Mouse (Mus musculus) heart, embryonic 13.5 days (tissue): Measurements from ENCODE around the gene Arfip1. TPM values are rescaled to one million over a fixed set of nuclear protein-coding genes. Genes with fewer than 3 reads are reported as not detected.

Experiments used
- ATAC-seq: fragments of 200-750 bp; cut with Nextera tagmentation; 2 replicates; pipeline ENCODE4 v1.8.0; 2017; ENCODE audit warnings: moderate TSS enrichment; ENCODE audit not compliant: insufficient number of reproducible peaks, low FRiP score, low TSS enrichment; ENCODE audit errors: extremely low read depth
- H3K27ac ChIP-seq: fragments of 300-500 bp; sonication (generic); replicated peaks from 2 replicates; pipeline ENCODE4 v1.5.1; 2015; ENCODE audit warnings: moderate library complexity, mild to moderate bottlenecking, inconsistent platforms
- H3K27me3 ChIP-seq: fragments of 300-500 bp; sonication (generic); replicated peaks from 2 replicates; pipeline ENCODE4 v1.6.1; 2015; ENCODE audit warnings: mild to moderate bottlenecking, inconsistent platforms
- H3K36me3 ChIP-seq: fragments of 300-500 bp; sonication (generic); 2 replicates; pipeline ENCODE4 v1.6.1; 2015; ENCODE audit warnings: mild to moderate bottlenecking, inconsistent platforms
- H3K4me1 ChIP-seq: fragments of 300-500 bp; sonication (generic); 2 replicates; pipeline ENCODE4 v1.6.1; 2015; ENCODE audit warnings: inconsistent platforms
- H3K4me2 ChIP-seq: fragments of 300-500 bp; sonication (generic); 2 replicates; pipeline ENCODE4 v1.6.1; 2015; ENCODE audit warnings: inconsistent platforms, mild to moderate bottlenecking, moderate library complexity
- H3K4me3 ChIP-seq: fragments of 300-500 bp; sonication (generic); 2 replicates; pipeline ENCODE4 v1.5.1; 2015; ENCODE audit warnings: moderate library complexity, mild to moderate bottlenecking, inconsistent platforms
- H3K9ac ChIP-seq: fragments of 300-500 bp; sonication (generic); 2 replicates; pipeline ENCODE4 v1.6.1; 2015; ENCODE audit warnings: inconsistent platforms, mild to moderate bottlenecking, moderate library complexity
- H3K9me3 ChIP-seq: fragments of 300-500 bp; sonication (generic); 2 replicates; pipeline ENCODE4 v1.6.1; 2016; ENCODE audit warnings: inconsistent platforms
- WGBS: fragments of 180-500 bp; shearing (Covaris S2); methylation state at CpG from one replicate; pipeline ENCODE4 v1.1.7; 2015; ENCODE audit warnings: mixed read lengths; 5-methylcytosine and 5-hydroxymethylcytosine counted together
- polyA plus RNA-seq: library from polyadenylated mRNA; unstranded; fragments of >200 nt; fragmentation: Nextera tagmentation; extraction: Ambion mirVana; gene quantifications from 2 replicates; pipeline ENCODE4 v1.2.1, GENCODE M21; 2015

Arfip1 gene
- 42.5 and 47.2 TPM in 2 replicates for polyA plus RNA-seq

- WGBS: under 1% methylated on average over 68 of the region's 70 CpGs
- H3K27ac ChIP-seq: peak within 1 kb of the TSS; percentile 98
- no peaks in the 10 kb centered on the region for H3K27me3 ChIP-seq
- peaks cover 78% of the 10 kb centered on the region for H3K4me1 ChIP-seq
- H3K4me2 ChIP-seq: peak within 1 kb of the TSS; percentile 90
- peak; percentile 92 for ATAC-seq
- H3K9me3 ChIP-seq: no peaks in the 10 kb centered on the region
- H3K9ac ChIP-seq: peak within 1 kb of the TSS; percentile 93
- no peaks in the 10 kb centered on the region for H3K36me3 ChIP-seq
- peak within 1 kb of the TSS; percentile 86 for H3K4me3 ChIP-seq
Measured at GRCm38 (mm10) chr3:84582023-84582912, at the start of gene Arfip1. Arfip1 (minus strand) TSS chr3:84582625.

DNA sequence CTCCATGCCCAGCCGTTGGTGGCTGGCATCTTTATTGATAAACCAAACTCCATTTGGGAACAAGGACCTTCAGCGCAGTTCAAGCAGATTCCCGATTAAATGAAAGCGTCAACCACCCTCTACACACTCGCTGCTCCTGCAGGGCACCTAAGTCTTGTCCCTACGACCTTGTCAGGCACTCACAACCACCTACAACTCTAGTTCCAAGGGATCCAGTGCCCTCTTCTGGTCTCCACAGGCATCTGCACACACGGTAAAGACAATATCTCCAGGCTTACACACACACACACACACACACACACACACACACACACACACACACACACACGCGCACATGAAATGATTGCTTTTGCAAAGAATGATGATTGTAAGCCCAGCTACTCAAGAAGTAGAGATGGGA is 49.2 kb upstream of the Arfip1 start:
- Histone ChIP-seq H3K4me2 (no peak overlapping the region), H3K9ac (no peak overlapping the region), H3K27ac (no peak overlapping the region), H3K9me3 (peaks cover 4% of the 10 kb centered on the region; the same call in 1 of the 2 replicates), H3K4me1 (peaks cover 22% of the 10 kb centered on the region), H3K36me3 (no peaks in the 10 kb centered on the region), H3K27me3 (no peaks in the 10 kb centered on the region), H3K4me3 (no peak overlapping the region)
- 90% methylated on average over 9 of the region's 9 CpGs for WGBS
- ATAC-seq: no peak

GRCm38 (mm10) chr3:84622026-84622425 is 39.6 kb upstream of the Arfip1 start:
- Histone ChIP-seq H3K36me3 (no peaks in the 10 kb centered on the region), H3K9me3 (peaks cover 5% of the 10 kb centered on the region; the same call in 1 of the 2 replicates), H3K27ac (no peak overlapping the region), H3K4me2 (no peak overlapping the region), H3K4me3 (no peak overlapping the region), H3K27me3 (no peaks in the 10 kb centered on the region), H3K9ac (no peak overlapping the region), H3K4me1 (peaks cover 25% of the 10 kb centered on the region)
- no peak for ATAC-seq
- WGBS: 48% methylated on average over 3 of the region's 3 CpGs

DNA sequence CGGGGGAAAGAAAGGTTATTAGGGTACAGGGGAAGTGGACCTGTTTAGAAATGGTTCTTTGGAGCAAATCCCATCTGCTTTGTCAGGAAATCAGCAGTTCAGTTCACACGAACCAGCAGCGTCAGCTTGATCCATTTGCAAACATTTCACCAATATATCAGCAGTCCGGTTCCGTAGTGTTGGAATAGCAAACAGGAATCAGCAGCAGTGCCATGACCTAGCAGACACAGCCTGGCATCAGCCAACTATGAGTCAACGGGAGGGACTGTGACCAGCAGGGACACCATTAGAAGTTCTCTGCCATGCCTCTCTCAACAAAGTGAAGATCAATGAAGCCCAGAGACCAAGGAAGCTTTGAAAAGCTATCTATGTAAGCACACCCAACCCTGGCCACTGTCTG is 37.3 kb upstream of the Arfip1 start:
- no peaks in the 10 kb centered on the region for H3K27me3 ChIP-seq
- no peaks in the 10 kb centered on the region for H3K36me3 ChIP-seq
- no peak overlapping the region for H3K27ac ChIP-seq
- no peak overlapping the region for H3K4me3 ChIP-seq
- 85% methylated on average over 6 of the region's 6 CpGs for WGBS
- no peak for ATAC-seq
- H3K4me1 ChIP-seq: peaks cover 8% of the 10 kb centered on the region
- peaks cover 5% of the 10 kb centered on the region; the same call in 1 of the 2 replicates for H3K9me3 ChIP-seq
- no peak overlapping the region for H3K9ac ChIP-seq
- H3K4me2 ChIP-seq: no peak overlapping the region

- no peak overlapping the region for H3K27ac ChIP-seq
- H3K4me1 ChIP-seq: peaks cover 2% of the 10 kb centered on the region
- no peak overlapping the region for H3K4me2 ChIP-seq
- no peak overlapping the region for H3K4me3 ChIP-seq
- 83% methylated on average over 7 of the region's 7 CpGs for WGBS
- no peaks in the 10 kb centered on the region for H3K36me3 ChIP-seq
- H3K9me3 ChIP-seq: peaks cover 5% of the 10 kb centered on the region; the same call in 1 of the 2 replicates
- no peak for ATAC-seq
- H3K27me3 ChIP-seq: no peaks in the 10 kb centered on the region
- H3K9ac ChIP-seq: no peak overlapping the region
Measured at GRCm38 (mm10) chr3:84619056-84619455, 36.6 kb upstream of the Arfip1 start.

GRCm38 (mm10) chr3:84618627-84619026 is 36.2 kb upstream of the Arfip1 start:
- no peaks in the 10 kb centered on the region for H3K27me3 ChIP-seq
- H3K4me2 ChIP-seq: no peak overlapping the region
- no peak overlapping the region for H3K9ac ChIP-seq
- H3K36me3 ChIP-seq: no peaks in the 10 kb centered on the region
- no peak overlapping the region for H3K4me3 ChIP-seq
- H3K4me1 ChIP-seq: no peaks in the 10 kb centered on the region
- no peak overlapping the region for H3K27ac ChIP-seq
- ATAC-seq: no peak
- H3K9me3 ChIP-seq: peaks cover 5% of the 10 kb centered on the region; the same call in 1 of the 2 replicates
- WGBS: 88% methylated on average over 2 of the region's 2 CpGs

GRCm38 (mm10) chr3:84615856-84616225 is 33.4 kb upstream of the Arfip1 start:
- H3K4me1 ChIP-seq: no peaks in the 10 kb centered on the region
- no peak for ATAC-seq
- no peaks in the 10 kb centered on the region for H3K36me3 ChIP-seq
- no peak overlapping the region for H3K4me3 ChIP-seq
- no peak overlapping the region for H3K4me2 ChIP-seq
- H3K27me3 ChIP-seq: no peaks in the 10 kb centered on the region
- H3K9me3 ChIP-seq: peaks cover 5% of the 10 kb centered on the region; the same call in 1 of the 2 replicates
- no peak overlapping the region for H3K27ac ChIP-seq
- no peak overlapping the region for H3K9ac ChIP-seq
- 42% methylated on average over 7 of the region's 7 CpGs for WGBS

- Histone ChIP-seq H3K36me3 (no peaks in the 10 kb centered on the region), H3K4me1 (no peaks in the 10 kb centered on the region), H3K9ac (no peak overlapping the region), H3K4me3 (no peak overlapping the region), H3K27ac (no peak overlapping the region), H3K4me2 (no peak overlapping the region), H3K27me3 (no peaks in the 10 kb centered on the region), H3K9me3 (peaks cover 5% of the 10 kb centered on the region; the same call in 1 of the 2 replicates)
- ATAC-seq: no peak
- WGBS: 13% methylated on average over 5 of the region's 5 CpGs
Measured at GRCm38 (mm10) chr3:84615050-84615855, 32.8 kb upstream of the Arfip1 start.

GRCm38 (mm10) chr3:84610183-84610710 is 27.8 kb upstream of the Arfip1 start:
- Histone ChIP-seq H3K4me3 (no peak overlapping the region), H3K36me3 (no peaks in the 10 kb centered on the region), H3K4me1 (no peaks in the 10 kb centered on the region), H3K9ac (no peak overlapping the region), H3K27ac (no peak overlapping the region), H3K4me2 (no peak overlapping the region), H3K9me3 (peaks cover 6% of the 10 kb centered on the region; the same call in 1 of the 2 replicates), H3K27me3 (no peaks in the 10 kb centered on the region)
- no peak for ATAC-seq
- WGBS: 73% methylated on average over 9 of the region's 9 CpGs

DNA sequence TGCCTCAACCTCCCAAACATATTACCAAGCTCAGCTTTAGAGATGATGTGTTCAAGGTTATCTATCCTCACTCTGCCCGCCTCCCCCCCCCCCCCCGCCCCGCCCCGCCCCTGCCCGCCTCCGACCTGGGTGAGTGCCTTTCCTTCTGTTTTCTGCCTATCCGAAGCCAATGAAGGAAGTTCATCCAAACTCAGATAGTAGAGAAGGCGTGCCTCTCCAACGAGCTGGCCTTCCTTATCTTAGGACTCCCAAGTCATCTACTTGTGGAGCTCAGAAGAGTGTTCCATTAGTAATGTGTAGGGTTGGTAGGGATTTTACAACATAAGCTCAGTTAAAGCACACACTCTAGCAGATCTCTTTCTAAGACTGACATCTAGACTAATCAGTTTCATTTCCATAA is 20.8 kb upstream of the Arfip1 start:
- no peak overlapping the region for H3K4me2 ChIP-seq
- H3K9ac ChIP-seq: no peak overlapping the region
- peaks cover 6% of the 10 kb centered on the region; the same call in 1 of the 2 replicates for H3K9me3 ChIP-seq
- ATAC-seq: no peak
- no peaks in the 10 kb centered on the region for H3K36me3 ChIP-seq
- WGBS: 41% methylated on average over 9 of the region's 9 CpGs
- H3K27ac ChIP-seq: no peak overlapping the region
- peaks cover 4% of the 10 kb centered on the region; the same call in 1 of the 2 replicates for H3K4me1 ChIP-seq
- no peak overlapping the region for H3K4me3 ChIP-seq
- no peaks in the 10 kb centered on the region for H3K27me3 ChIP-seq

DNA sequence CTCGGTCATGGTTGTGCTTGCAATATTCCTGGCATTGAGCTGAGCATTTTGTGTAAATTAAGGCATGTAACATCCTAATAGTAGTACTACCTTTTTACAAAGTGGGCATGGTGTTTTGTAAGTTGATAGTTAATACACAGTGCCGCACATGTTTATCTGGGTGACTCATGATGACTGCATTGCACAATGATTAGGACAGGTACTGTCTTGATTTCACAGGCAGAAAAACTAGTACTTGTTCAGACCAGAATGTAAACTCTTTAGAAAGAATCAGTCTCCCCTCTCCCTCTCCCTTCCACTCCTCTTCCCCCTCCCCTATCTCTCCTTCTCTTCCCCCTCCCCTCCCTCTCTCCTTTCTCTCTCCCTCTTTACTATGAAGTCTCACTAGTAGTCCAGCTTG is 20.3 kb upstream of the Arfip1 start:
- peaks cover 4% of the 10 kb centered on the region; the same call in 1 of the 2 replicates for H3K4me1 ChIP-seq
- WGBS: 76% methylated on average over 2 of the region's 2 CpGs
- 0 out of 2 replicates have a peak, but pooled peaks cover 3% of the 10 kb centered on the region for H3K27me3 ChIP-seq
- H3K4me2 ChIP-seq: no peak overlapping the region
- H3K36me3 ChIP-seq: no peaks in the 10 kb centered on the region
- H3K9me3 ChIP-seq: peaks cover 6% of the 10 kb centered on the region; the same call in 1 of the 2 replicates
- no peak overlapping the region for H3K27ac ChIP-seq
- no peak for ATAC-seq
- no peak overlapping the region for H3K4me3 ChIP-seq
- H3K9ac ChIP-seq: no peak overlapping the region
